Comparison of ENCODE assay signal across 8 mouse cellular contexts in the genomic region with DNA sequence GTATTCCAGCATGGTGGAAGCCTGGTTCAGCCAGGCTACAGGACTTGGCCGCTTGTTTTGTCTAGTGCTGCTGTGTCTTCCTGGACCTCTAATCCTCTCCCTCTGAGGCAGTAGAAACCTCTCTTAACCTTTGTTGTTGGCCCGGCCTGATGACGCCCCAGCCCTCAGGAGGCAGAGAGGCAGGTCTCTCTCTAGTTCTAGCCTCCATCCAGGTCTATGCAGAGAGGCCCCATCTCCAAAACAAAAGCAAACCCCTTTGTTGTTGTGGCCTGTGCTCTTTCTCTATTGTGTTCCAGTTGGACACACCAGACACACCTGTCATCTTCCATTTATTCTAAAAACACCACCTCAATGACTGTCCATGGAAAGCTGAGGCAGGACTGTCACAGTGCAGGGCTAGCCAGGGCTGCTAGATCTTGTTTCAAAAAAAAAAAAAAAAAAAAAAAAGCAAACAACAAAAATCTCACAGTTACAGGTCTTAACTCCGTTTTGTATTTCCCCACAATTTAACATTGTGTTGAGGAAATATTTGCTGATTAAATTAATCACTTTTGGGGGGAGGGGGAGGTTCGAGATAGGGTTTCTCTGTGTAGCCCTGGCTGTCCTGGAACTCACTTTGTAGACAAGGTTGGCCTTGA. TPM values are rescaled to one million over a fixed set of nuclear protein-coding genes. Genes with fewer than 3 reads are reported as not detected.
DNase-seq lines count a peak whose midpoint lies in the region; ATAC-seq and TF ChIP-seq lines count a peak whose summit lies in the region.

No protein-coding gene starts in this region.

- peaks cover 36% of the 10 kb centered on the region for H3K4me1 ChIP-seq in kidney, embryonic 15.5 days
- peaks cover 7% of the 10 kb centered on the region for H3K4me1 ChIP-seq in bone marrow macrophage, adult 2 months (ENCODE audit: control insufficient read depth, insufficient read depth, low read length)

- H3K4me2 ChIP-seq in kidney, embryonic 15.5 days: peak overlapping the region; percentile 78

- H3K4me3 ChIP-seq in kidney, embryonic 15.5 days (replicated peaks): peak overlapping the region; percentile 83
- H3K4me3 ChIP-seq in bone marrow macrophage, adult 2 months (ENCODE audit: insufficient read depth, low read length): peak overlapping the region; percentile 94

- H3K9me3 ChIP-seq in kidney, embryonic 15.5 days (replicated peaks): no peaks in the 10 kb centered on the region

- no peak overlapping the region for H3K27ac ChIP-seq in kidney, embryonic 15.5 days
- no peak overlapping the region for H3K27ac ChIP-seq in bone marrow macrophage, adult 2 months (ENCODE audit: insufficient read depth, low read depth, low read length)

- TF ChIP-seq POLR2A in bone marrow macrophage, adult 2 months (IDR thresholded peaks at IDR 0.05; ENCODE audit: borderline replicate concordance, low read depth, low read length): no peak

- 13% methylated on average over 5 of the region's 5 CpGs for WGBS in kidney, embryonic 15.5 days

- DNase-seq in kidney, postnatal 14 days: no peak
- peak; percentile 41 for DNase-seq in induced T-regulatory cell, adult 2 months (ENCODE audit: low read depth)
- peak; percentile 22 for DNase-seq in naive thymus-derived CD4-positive, alpha-beta T cell, adult 2 months (ENCODE audit: low read depth)
- DNase-seq in left cerebral cortex, adult 11 months (ENCODE audit: low spot score): no peak
- DNase-seq in layer of hippocampus, adult 9-10 months (ENCODE audit: low spot score): no peak

- no peak for TF ChIP-seq CTCF in bone marrow macrophage, adult 2 months (IDR thresholded peaks at IDR 0.05; ENCODE audit: low read depth, low read length)

- ATAC-seq in kidney, embryonic 15.5 days (replicated peaks; ENCODE audit: low FRiP score): no peak
- ATAC-seq in monocyte, adult 5-6 weeks (replicated peaks; ENCODE audit: insufficient number of reproducible peaks, low FRiP score, low TSS enrichment, poor library complexity, severe bottlenecking): no peak

- H3K9ac ChIP-seq in kidney, embryonic 15.5 days: peak overlapping the region; percentile 75

- H3K36me3 ChIP-seq in kidney, embryonic 15.5 days: peaks cover 13% of the 10 kb centered on the region; the same call in 1 of the 2 replicates

- no peaks in the 10 kb centered on the region for H3K27me3 ChIP-seq in kidney, embryonic 15.5 days

RNA-seq across cellular contexts. Expression of gene Ticrr, which starts 1.4 kb away (rescaled TPM):
- 11.2 and 11.6 TPM in 2 replicates for polyA plus RNA-seq in kidney, embryonic 15.5 days (2015; fragmentation: Nextera tagmentation; extraction: Ambion mirVana)
- 3.5 and 4.6 TPM in 2 replicates for polyA plus RNA-seq in bone marrow macrophage, adult 2 months (2012; ENCODE audit: insufficient read depth, insufficient read length, missing spikeins)
- total RNA-seq in monocyte, adult 5-6 weeks (2017): 0.29 to 1.5 TPM (median 0.75 TPM) in 3 replicates

RNA-seq across cellular contexts. Expression of gene Rhcg, which starts 43.9 kb away (rescaled TPM):
- polyA plus RNA-seq in kidney, embryonic 15.5 days (2015; fragmentation: Nextera tagmentation; extraction: Ambion mirVana): 28.8 and 29.9 TPM in 2 replicates
- polyA plus RNA-seq in bone marrow macrophage, adult 2 months (2012; ENCODE audit: insufficient read depth, insufficient read length, missing spikeins): not detected in 2 replicates
- total RNA-seq in monocyte, adult 5-6 weeks (2017): not detected in 3 replicates

RNA-seq across cellular contexts. Expression of gene Kif7, which starts 54.1 kb away (rescaled TPM):
- polyA plus RNA-seq in kidney, embryonic 15.5 days (2015; fragmentation: Nextera tagmentation; extraction: Ambion mirVana): 5.0 and 5.1 TPM in 2 replicates
- polyA plus RNA-seq in bone marrow macrophage, adult 2 months (2012; ENCODE audit: insufficient read depth, insufficient read length, missing spikeins): 0.60 and 0.71 TPM in 2 replicates
- total RNA-seq in monocyte, adult 5-6 weeks (2017): 0.19 TPM in 1 of 3 replicates, not detected in the others

Comparison
In these comparisons a context has a peak if more than half of its experiments do, and no peak if none do; other contexts are left out.
1. DNase-seq: peak in induced T-regulatory cell, adult 2 months (single experiment) and naive thymus-derived CD4-positive, alpha-beta T cell, adult 2 months (single experiment); none in kidney, postnatal 14 days (single experiment), left cerebral cortex, adult 11 months (single experiment) and layer of hippocampus, adult 9-10 months (single experiment).
2. RNA of gene Rhcg, which starts 43.9 kb away (polyA plus RNA-seq): 28.8 to 29.9 TPM in kidney, embryonic 15.5 days; not detected in bone marrow macrophage, adult 2 months; every median in the first group is over 10 times any median in the second.